8 mouse cellular contexts compared by ENCODE assay signal in genomic region chr7:81933061-81933600, GRCm38 (mm10). TPM values are rescaled to one million over a fixed set of nuclear protein-coding genes. Genes with fewer than 3 reads are reported as not detected.
DNase-seq lines count a peak whose midpoint lies in the region; ATAC-seq and TF ChIP-seq lines count a peak whose summit lies in the region.

No protein-coding gene starts in this region.

- ATAC-seq in intestine, postnatal 0 days, result no peak
- ATAC-seq in midbrain, postnatal 0 days (ENCODE audit: low FRiP score), result no peak; the same call in 1 of the 2 replicates

- H3K27me3 ChIP-seq in intestine, postnatal 0 days (replicated peaks; ENCODE audit: control insufficient read depth, insufficient read depth, low read length), result peaks cover 32% of the 10 kb centered on the region
- H3K27me3 ChIP-seq in midbrain, postnatal 0 days (ENCODE audit: insufficient read depth, low read length), result no peaks in the 10 kb centered on the region

- no peaks in the 10 kb centered on the region for H3K9me3 ChIP-seq in intestine, postnatal 0 days (ENCODE audit: control insufficient read depth)
- H3K9me3 ChIP-seq in midbrain, postnatal 0 days (ENCODE audit: low read length), result no peaks in the 10 kb centered on the region

- H3K4me1 ChIP-seq in intestine, postnatal 0 days (replicated peaks; ENCODE audit: control insufficient read depth, insufficient read depth, low read length), result no peaks in the 10 kb centered on the region
- peaks cover 7% of the 10 kb centered on the region for H3K4me1 ChIP-seq in midbrain, postnatal 0 days (ENCODE audit: insufficient read depth, low read length)

- peak overlapping the region; percentile 73; the same call in 1 of the 2 replicates for H3K27ac ChIP-seq in intestine, postnatal 0 days (ENCODE audit: low read depth, low read length)
- peak overlapping the region; percentile 96 for H3K27ac ChIP-seq in midbrain, postnatal 0 days (ENCODE audit: low read depth, low read length)

- peak overlapping the region; percentile 72 for H3K9ac ChIP-seq in intestine, postnatal 0 days (ENCODE audit: low read depth, low read length)
- H3K9ac ChIP-seq in midbrain, postnatal 0 days (replicated peaks; ENCODE audit: low read length, poor library complexity, severe bottlenecking), result peak overlapping the region; percentile 96

- peak; percentile 38 for DNase-seq in embryo, embryonic 10 days (ENCODE audit: low spot score)
- no peak for DNase-seq in embryo, embryonic 9.5 days (ENCODE audit: extremely low spot score)
- DNase-seq in thymus, postnatal 25 days, result peak; percentile 17
- no peak for DNase-seq in thymus, adult 18-20 months
- DNase-seq in midbrain, postnatal 0 days (ENCODE audit: low spot score), result peak; percentile 19
- DNase-seq in urinary bladder, postnatal 10 days (ENCODE audit: low spot score), result no peak
- DNase-seq in spleen, adult 12 weeks (ENCODE audit: low spot score), result no peak

- H3K4me2 ChIP-seq in intestine, postnatal 0 days (replicated peaks; ENCODE audit: low read depth), result peak overlapping the region; percentile 81
- peak overlapping the region; percentile 79 for H3K4me2 ChIP-seq in midbrain, postnatal 0 days (ENCODE audit: low read depth, low read length, poor library complexity, severe bottlenecking)

- WGBS in intestine, postnatal 0 days, result 10% methylated on average over 23 of the region's 23 CpGs
- WGBS in midbrain, postnatal 0 days, result 3% methylated on average over 23 of the region's 23 CpGs

- no peak for TF ChIP-seq CTCF in intestine, postnatal 0 days (IDR thresholded peaks at IDR 0.05; ENCODE audit: low read depth)
- TF ChIP-seq CTCF in midbrain, postnatal 0 days (IDR thresholded peaks at IDR 0.05), result no peak

- H3K36me3 ChIP-seq in intestine, postnatal 0 days (ENCODE audit: control insufficient read depth, insufficient read depth), result no peaks in the 10 kb centered on the region
- no peaks in the 10 kb centered on the region for H3K36me3 ChIP-seq in midbrain, postnatal 0 days (ENCODE audit: insufficient read depth, low read length)

- H3K4me3 ChIP-seq in intestine, postnatal 0 days (ENCODE audit: low read depth, low read length), result peak overlapping the region; percentile 60
- peak overlapping the region; percentile 97 for H3K4me3 ChIP-seq in midbrain, postnatal 0 days (ENCODE audit: low read depth, low read length)

RNA-seq across cellular contexts. Expression of gene Hdgfl3, which starts 1.1 kb away (rescaled TPM):
- 7.1 and 8.3 TPM in 2 replicates for polyA plus RNA-seq in intestine, postnatal 0 days (2015; fragmentation: Nextera tagmentation; extraction: Ambion mirVana)
- 136 and 180 TPM in 2 replicates for total RNA-seq in midbrain, postnatal 0 days (2014; rRNA removed)
- polyA plus RNA-seq in midbrain, postnatal 0 days (2015; fragmentation: Nextera tagmentation; extraction: Ambion mirVana), result 58.0 and 68.1 TPM in 2 replicates

RNA-seq across cellular contexts. Expression of gene Bnc1, which starts 59.0 kb away (rescaled TPM):
- polyA plus RNA-seq in intestine, postnatal 0 days (2015; fragmentation: Nextera tagmentation; extraction: Ambion mirVana), result 0.76 and 0.93 TPM in 2 replicates
- total RNA-seq in midbrain, postnatal 0 days (2014; rRNA removed), result 0.22 and 0.47 TPM in 2 replicates
- 0.02 TPM in 1 of 2 replicates, not detected in the other for polyA plus RNA-seq in midbrain, postnatal 0 days (2015; fragmentation: Nextera tagmentation; extraction: Ambion mirVana)

Comparison
In these comparisons a context has a peak if more than half of its experiments do, and no peak if none do; other contexts are left out.
1. DNase-seq: peak in embryo, embryonic 10 days (single experiment), thymus, postnatal 25 days (single experiment) and midbrain, postnatal 0 days (single experiment); none in embryo, embryonic 9.5 days (single experiment), thymus, adult 18-20 months (0 of 2), urinary bladder, postnatal 10 days (single experiment) and spleen, adult 12 weeks (single experiment).